Mouse (Mus musculus): ENCODE measurements around the gene Hoxa4. TPM values are rescaled to one million over a fixed set of nuclear protein-coding genes. Genes with fewer than 3 reads are reported as not detected.

Gene Hoxa4
- polyA plus RNA-seq, 1 experiment from 2014 or later: 0.29 TPM

GRCm38 (mm10) chr6:52211961-52212360 is 20.4 kb upstream of the Hoxa4 start:
- no peak overlapping the region for H3K4me2 ChIP-seq (replicated peaks)
- WGBS: 5% methylated on average over 13 of the region's 13 CpGs
- H3K27me3 ChIP-seq: peaks cover 98% of the 10 kb centered on the region
- no peaks in the 10 kb centered on the region for H3K9me3 ChIP-seq (replicated peaks)
- H3K4me3 ChIP-seq (replicated peaks): 0 out of 2 replicates have a peak overlapping the region, but pooled peaks have one; percentile 10
- ATAC-seq (ENCODE audit: insufficient number of reproducible peaks, low FRiP score, low TSS enrichment, low read depth): no peak
- H3K36me3 ChIP-seq: no peaks in the 10 kb centered on the region
- H3K4me1 ChIP-seq: peaks cover 24% of the 10 kb centered on the region
- H3K27ac ChIP-seq (replicated peaks): no peak overlapping the region
- no peak overlapping the region for H3K9ac ChIP-seq

- peaks cover 98% of the 10 kb centered on the region for H3K27me3 ChIP-seq
- peaks cover 20% of the 10 kb centered on the region; the same call in 1 of the 2 replicates for H3K4me1 ChIP-seq
- no peak overlapping the region for H3K27ac ChIP-seq (replicated peaks)
- H3K9ac ChIP-seq: no peak overlapping the region
- WGBS: 2% methylated on average over 37 of the region's 37 CpGs
- H3K4me2 ChIP-seq (replicated peaks): no peak overlapping the region
- no peaks in the 10 kb centered on the region for H3K9me3 ChIP-seq (replicated peaks)
- peak; percentile 19; the same call in 1 of the 2 replicates for ATAC-seq (ENCODE audit: insufficient number of reproducible peaks, low FRiP score, low TSS enrichment, low read depth)
- H3K36me3 ChIP-seq: no peaks in the 10 kb centered on the region
- H3K4me3 ChIP-seq (replicated peaks): 0 out of 2 replicates have a peak overlapping the region, but pooled peaks have one; percentile 10
Observed at GRCm38 (mm10) chr6:52211170-52211935, 19.8 kb upstream of the Hoxa4 start.

GRCm38 (mm10) chr6:52209685-52210046 is 18.1 kb upstream of the Hoxa4 start:
- H3K27ac ChIP-seq (replicated peaks): no peak overlapping the region
- H3K9ac ChIP-seq: no peak overlapping the region

GRCm38 (mm10) chr6:52208868-52209684 is 17.5 kb upstream of the Hoxa4 start:
- WGBS: 4% methylated on average over 18 of the region's 18 CpGs
- Histone ChIP-seq H3K36me3 (no peaks in the 10 kb centered on the region), H3K9me3 (replicated peaks) (no peaks in the 10 kb centered on the region), H3K4me3 (replicated peaks) (no peak overlapping the region), H3K4me2 (replicated peaks) (no peak overlapping the region), H3K9ac (no peak overlapping the region), H3K27ac (replicated peaks) (no peak overlapping the region), H3K4me1 (peaks cover 27% of the 10 kb centered on the region), H3K27me3 (peaks cover 98% of the 10 kb centered on the region)
- no peak for ATAC-seq (ENCODE audit: insufficient number of reproducible peaks, low FRiP score, low TSS enrichment, low read depth)

More at GRCm38 (mm10) chr6:52209685-52210046, 18.1 kb upstream of the Hoxa4 start:
- ATAC-seq (ENCODE audit: insufficient number of reproducible peaks, low FRiP score, low TSS enrichment, low read depth): no peak
- 9% methylated on average over 12 of the region's 12 CpGs for WGBS
- Histone ChIP-seq H3K9me3 (replicated peaks) (no peaks in the 10 kb centered on the region), H3K36me3 (no peaks in the 10 kb centered on the region), H3K27me3 (peaks cover 98% of the 10 kb centered on the region), H3K4me2 (replicated peaks) (no peak overlapping the region), H3K4me1 (peaks cover 21% of the 10 kb centered on the region; the same call in 1 of the 2 replicates), H3K4me3 (replicated peaks) (no peak overlapping the region)

GRCm38 (mm10) chr6:52208072-52208867 is 16.7 kb upstream of the Hoxa4 start, which contains the start of gene Hoxa6:
Gene Hoxa6 (minus strand): TSS chr6:52208722.
- H3K4me2 ChIP-seq (replicated peaks): no peak within 1 kb of the TSS
- ATAC-seq (ENCODE audit: insufficient number of reproducible peaks, low FRiP score, low TSS enrichment, low read depth): no peak
- peaks cover 35% of the 10 kb centered on the region for H3K4me1 ChIP-seq
- 1% methylated on average over 47 of the region's 47 CpGs for WGBS
- no peaks in the 10 kb centered on the region for H3K36me3 ChIP-seq
- no peak within 1 kb of the TSS for H3K9ac ChIP-seq
- no peak within 1 kb of the TSS for H3K27ac ChIP-seq (replicated peaks)
- H3K4me3 ChIP-seq (replicated peaks): no peak within 1 kb of the TSS
- H3K9me3 ChIP-seq (replicated peaks): no peaks in the 10 kb centered on the region
- peaks cover 98% of the 10 kb centered on the region for H3K27me3 ChIP-seq

- Histone ChIP-seq H3K9ac (no peak overlapping the region), H3K4me2 (replicated peaks) (no peak overlapping the region), H3K27me3 (peaks cover 98% of the 10 kb centered on the region), H3K36me3 (no peaks in the 10 kb centered on the region), H3K27ac (replicated peaks) (no peak overlapping the region), H3K9me3 (replicated peaks) (no peaks in the 10 kb centered on the region), H3K4me3 (replicated peaks) (no peak overlapping the region), H3K4me1 (peaks cover 30% of the 10 kb centered on the region)
- ATAC-seq (ENCODE audit: insufficient number of reproducible peaks, low FRiP score, low TSS enrichment, low read depth): no peak
Observed at GRCm38 (mm10) chr6:52207684-52207976, 16.1 kb upstream of the Hoxa4 start.

- no peak for ATAC-seq (ENCODE audit: insufficient number of reproducible peaks, low FRiP score, low TSS enrichment, low read depth)
- no peak overlapping the region for H3K27ac ChIP-seq (replicated peaks)
- no peaks in the 10 kb centered on the region for H3K36me3 ChIP-seq
- no peak overlapping the region for H3K4me3 ChIP-seq (replicated peaks)
- 3% methylated on average over 4 of the region's 4 CpGs for WGBS
- H3K4me1 ChIP-seq: peaks cover 29% of the 10 kb centered on the region
- no peaks in the 10 kb centered on the region for H3K9me3 ChIP-seq (replicated peaks)
- H3K4me2 ChIP-seq (replicated peaks): no peak overlapping the region
- no peak overlapping the region for H3K9ac ChIP-seq
- H3K27me3 ChIP-seq: peaks cover 98% of the 10 kb centered on the region
Observed at GRCm38 (mm10) chr6:52206882-52207683, 15.5 kb upstream of the Hoxa4 start.

GRCm38 (mm10) chr6:52205638-52206621 is 14.4 kb upstream of the Hoxa4 start:
- ATAC-seq (ENCODE audit: insufficient number of reproducible peaks, low FRiP score, low TSS enrichment, low read depth): no peak
- Histone ChIP-seq H3K36me3 (no peaks in the 10 kb centered on the region), H3K27ac (replicated peaks) (no peak overlapping the region), H3K4me2 (replicated peaks) (no peak overlapping the region), H3K9ac (no peak overlapping the region), H3K27me3 (peaks cover 98% of the 10 kb centered on the region), H3K4me3 (replicated peaks) (no peak overlapping the region), H3K4me1 (peaks cover 24% of the 10 kb centered on the region), H3K9me3 (replicated peaks) (no peaks in the 10 kb centered on the region)
- WGBS: 3% methylated on average over 55 of the region's 55 CpGs

- Histone ChIP-seq H3K9ac (no peak overlapping the region), H3K4me3 (replicated peaks) (no peak overlapping the region), H3K27ac (replicated peaks) (no peak overlapping the region), H3K9me3 (replicated peaks) (no peaks in the 10 kb centered on the region), H3K36me3 (no peaks in the 10 kb centered on the region), H3K4me2 (replicated peaks) (no peak overlapping the region), H3K4me1 (peaks cover 24% of the 10 kb centered on the region), H3K27me3 (peaks cover 99% of the 10 kb centered on the region)
- 6% methylated on average over 14 of the region's 14 CpGs for WGBS
- no peak for ATAC-seq (ENCODE audit: insufficient number of reproducible peaks, low FRiP score, low TSS enrichment, low read depth)
Observed at GRCm38 (mm10) chr6:52205221-52205620, 13.7 kb upstream of the Hoxa4 start.
